Mouse (Mus musculus): ENCODE results near the gene Pigz. TPM values are rescaled to one million over a fixed set of nuclear protein-coding genes. Genes with fewer than 3 reads are reported as not detected.

Pigz gene
- total RNA-seq, 2 experiments from 2014 or later, result 0.87 to 2.3 TPM

Small RNA genes lying within 50 kb of the gene (microRNA-seq; reads per million reads assigned to microRNA genes)
- gene Gm26269 (ENCODE audit: borderline replicate concordance in 2 of 2), result 0 reads per million in 2 experiments

Other genes starting within 250 kb of the Pigz start
- not detected for gene Meltf, start 55.0 kb upstream of the Pigz start, total RNA-seq (2021)
- gene 0610012G03Rik, start 14.6 kb downstream of the Pigz start, total RNA-seq (2021), result 10 to 100 TPM; 51.0 to 53.6 TPM
- 10 to 100 TPM; 14.5 to 15.3 TPM for gene Ncbp2, start 14.7 kb downstream of the Pigz start, total RNA-seq (2021)
- gene Senp5, start 69.4 kb downstream of the Pigz start, total RNA-seq (2021), result 10 to 100 TPM; 11.0 to 11.6 TPM
- 10 to 100 TPM; 13.8 to 14.7 TPM for gene Pak2, start 145.5 kb downstream of the Pigz start, total RNA-seq (2021)
- 10 to 100 TPM; 12.6 to 14.0 TPM for gene Pigx, start 165.9 kb downstream of the Pigz start, total RNA-seq (2021)
- 1 to 10 TPM; 7.7 to 7.9 TPM for gene Cep19, start 165.9 kb downstream of the Pigz start, total RNA-seq (2021)
- 1 to 10 TPM; 1.9 to 2.5 TPM for gene Nrros, start 231.7 kb downstream of the Pigz start, total RNA-seq (2021)
- not detected for gene Bex6, start 246.0 kb downstream of the Pigz start, total RNA-seq (2021)